Mouse (Mus musculus): ENCODE results near the gene Tmem126a.

- no peak for TF ChIP-seq CTCF (IDR thresholded peaks at IDR 0.05; ENCODE audit: low read depth, low read length)
- TF ChIP-seq POLR2AphosphoS5 (IDR thresholded peaks at IDR 0.05; ENCODE audit: insufficient replicate concordance, low read depth, low read length), result no peak
- no peak for TF ChIP-seq GATA1 (IDR thresholded peaks at IDR 0.05; ENCODE audit: borderline replicate concordance, low read length)
Observed at GRCm38 (mm10) chr7:90457517-90457916, 488 bp upstream of the Tmem126a start.
